Mouse (Mus musculus) layer of hippocampus, postnatal 25 days (tissue): ENCODE measurements around the gene Wipf3. TPM values are rescaled to one million over a fixed set of nuclear protein-coding genes. Genes with fewer than 3 reads are reported as not detected.

ENCODE experiments used
- DNase-seq, 2 experiments: peaks; one replicate each; pipeline ENCODE4 v3.0.0; 2022; ENCODE audit warnings: mixed read lengths in 2 of 2, low spot score in 1 of 2; ENCODE audit errors: extremely low spot score in 1 of 2
- total RNA-seq, 2 experiments: library from RNA; stranded (reverse); gene quantifications; 2 replicates each; pipeline ENCODE4 v1.2.3; 2021

The Wipf3 gene
- total RNA-seq, 2 experiments from 2014 or later, result 315 to 407 TPM

GRCm38 (mm10) chr6:54431761-54432160 is 2.4 kb downstream of the Wipf3 start:
- DNase-seq, result peak; percentile 46 to 62

GRCm38 (mm10) chr6:54432191-54432590 is 2.8 kb downstream of the Wipf3 start:
- no peak for DNase-seq

- no peak for DNase-seq
Observed at GRCm38 (mm10) chr6:54432806-54433545, 3.6 kb downstream of the Wipf3 start.

- no peak for DNase-seq
Observed at GRCm38 (mm10) chr6:54434171-54434570, 4.8 kb downstream of the Wipf3 start.

- DNase-seq, result no peak
Observed at GRCm38 (mm10) chr6:54435663-54436062, 6.3 kb downstream of the Wipf3 start.

GRCm38 (mm10) chr6:54436286-54436685 is 6.9 kb downstream of the Wipf3 start:
- DNase-seq, result no peak

GRCm38 (mm10) chr6:54438510-54438909 is 9.1 kb downstream of the Wipf3 start:
- no peak for DNase-seq

- no peak for DNase-seq
Observed at GRCm38 (mm10) chr6:54440658-54441057, 11.3 kb downstream of the Wipf3 start.

GRCm38 (mm10) chr6:54443657-54444056 is 14.3 kb downstream of the Wipf3 start:
- DNase-seq, result no peak

GRCm38 (mm10) chr6:54444086-54444485 is 14.7 kb downstream of the Wipf3 start:
- no peak for DNase-seq

GRCm38 (mm10) chr6:54445249-54445818 is 15.9 kb downstream of the Wipf3 start:
- DNase-seq, result no peak

- DNase-seq, result no peak
Observed at GRCm38 (mm10) chr6:54447353-54447752, 17.9 kb downstream of the Wipf3 start.

- no peak for DNase-seq
Observed at GRCm38 (mm10) chr6:54459661-54460060, 30.3 kb downstream of the Wipf3 start.

GRCm38 (mm10) chr6:54460172-54460914 is 30.9 kb downstream of the Wipf3 start:
- DNase-seq, result no peak

- peak in 1 of 2 experiments; percentile 50 for DNase-seq
Observed at GRCm38 (mm10) chr6:54460915-54461671, 31.7 kb downstream of the Wipf3 start.

GRCm38 (mm10) chr6:54462766-54463165 is 33.4 kb downstream of the Wipf3 start:
- DNase-seq, result no peak

- no peak for DNase-seq
Observed at GRCm38 (mm10) chr6:54463701-54464458, 34.5 kb downstream of the Wipf3 start.

GRCm38 (mm10) chr6:54464926-54465325 is 35.5 kb downstream of the Wipf3 start:
- DNase-seq, result no peak

GRCm38 (mm10) chr6:54467371-54467770 is 38.0 kb downstream of the Wipf3 start:
- DNase-seq, result no peak

GRCm38 (mm10) chr6:54471866-54472265 is 42.5 kb downstream of the Wipf3 start:
- DNase-seq, result no peak
